ENCODE assay signal across 18 mouse cellular contexts in the genomic region with DNA sequence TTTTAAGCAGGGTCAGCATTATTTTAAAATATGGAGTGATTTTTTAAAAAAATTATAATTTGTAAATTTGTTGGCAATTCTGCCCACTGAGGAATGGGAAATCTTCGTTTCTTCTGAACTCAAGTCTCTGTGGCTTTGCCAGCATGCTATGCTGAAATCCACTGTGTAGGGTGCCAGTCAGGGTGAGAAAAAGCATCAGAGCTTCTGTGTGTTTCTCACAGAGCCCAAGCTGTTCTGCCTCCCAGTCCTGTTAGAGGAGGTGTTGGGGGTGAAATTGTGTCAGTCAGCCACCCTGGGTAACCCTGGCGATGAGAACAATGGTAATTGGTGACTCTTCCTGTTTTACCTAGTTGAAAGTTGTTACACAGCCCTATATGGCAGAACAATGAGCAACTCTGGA.
DNase-seq lines count a peak whose midpoint lies in the region; ATAC-seq lines count a peak whose summit lies in the region.
"Had no signal": no experiment of that assay in that cellular context is flagged by ENCODE, and none has a peak within 500 bp of the region (broad histone marks: within the 10 kb centered on the region; RNA-seq: fewer than 3 reads in every experiment).

No protein-coding gene starts in this region.

- H3K27me3 ChIP-seq in forebrain, embryonic 15.5 days, result no peaks in the 10 kb centered on the region
- H3K27me3 ChIP-seq in forebrain, embryonic 12.5 days, result no peaks in the 10 kb centered on the region
- H3K27me3 ChIP-seq in forebrain, embryonic 16.5 days (replicated peaks; ENCODE audit: control insufficient read depth, insufficient read depth, low read length), result no peaks in the 10 kb centered on the region
- H3K27me3 ChIP-seq: heart, embryonic 13.5 days had no signal

- no peak overlapping the region for H3K27ac ChIP-seq in forebrain, embryonic 15.5 days (replicated peaks)
- no peak overlapping the region for H3K27ac ChIP-seq in forebrain, embryonic 12.5 days
- H3K27ac ChIP-seq in forebrain, embryonic 16.5 days (ENCODE audit: low read length), result no peak overlapping the region
- H3K27ac ChIP-seq: heart, embryonic 13.5 days had no signal

- H3K4me2 ChIP-seq in forebrain, embryonic 15.5 days (replicated peaks), result no peak overlapping the region
- no peak overlapping the region for H3K4me2 ChIP-seq in forebrain, embryonic 12.5 days
- H3K4me2 ChIP-seq in forebrain, embryonic 16.5 days (ENCODE audit: low read length), result no peak overlapping the region
- H3K4me2 ChIP-seq: heart, embryonic 13.5 days had no signal

- no peaks in the 10 kb centered on the region for H3K36me3 ChIP-seq in forebrain, embryonic 15.5 days
- H3K36me3 ChIP-seq in forebrain, embryonic 12.5 days (replicated peaks), result no peaks in the 10 kb centered on the region
- no peaks in the 10 kb centered on the region for H3K36me3 ChIP-seq in forebrain, embryonic 16.5 days (ENCODE audit: control insufficient read depth, insufficient read depth)
- H3K36me3 ChIP-seq: heart, embryonic 13.5 days had no signal

- peaks cover 3% of the 10 kb centered on the region; the same call in 1 of the 2 replicates for H3K4me1 ChIP-seq in forebrain, embryonic 15.5 days
- H3K4me1 ChIP-seq in forebrain, embryonic 12.5 days, result no peaks in the 10 kb centered on the region
- no peaks in the 10 kb centered on the region for H3K4me1 ChIP-seq in forebrain, embryonic 16.5 days (replicated peaks; ENCODE audit: control insufficient read depth, insufficient read depth, low read length)
- H3K4me1 ChIP-seq: heart, embryonic 13.5 days had no signal

- no peak overlapping the region for H3K9ac ChIP-seq in forebrain, embryonic 15.5 days (replicated peaks)
- H3K9ac ChIP-seq in forebrain, embryonic 12.5 days, result no peak overlapping the region
- no peak overlapping the region for H3K9ac ChIP-seq in forebrain, embryonic 16.5 days (replicated peaks; ENCODE audit: low read depth, low read length)
- H3K9ac ChIP-seq: heart, embryonic 13.5 days had no signal

- H3K4me3 ChIP-seq in forebrain, embryonic 15.5 days, result no peak overlapping the region
- H3K4me3 ChIP-seq in forebrain, embryonic 12.5 days (replicated peaks), result no peak overlapping the region
- no peak overlapping the region for H3K4me3 ChIP-seq in forebrain, embryonic 16.5 days (replicated peaks; ENCODE audit: low read length)
- H3K4me3 ChIP-seq: heart, embryonic 13.5 days had no signal

- peak; percentile 83 for ATAC-seq in forebrain, embryonic 15.5 days (replicated peaks)
- ATAC-seq in forebrain, embryonic 12.5 days (ENCODE audit: low FRiP score), result no peak
- ATAC-seq in forebrain, embryonic 16.5 days, result peak; percentile 80
- ATAC-seq: hindbrain, embryonic 16.5 days; inflammation-experienced regulatory T-cells, adult 6 months; intestine, postnatal 0 days had no signal

- DNase-seq in right cerebral cortex, postnatal 10 days (ENCODE audit: low spot score in 2 of 2), result peak; percentile 25 to 28
- no peak for DNase-seq in right cerebral cortex, postnatal 25 days
- no peak for DNase-seq in layer of hippocampus, adult 9-10 months (ENCODE audit: low spot score)
- DNase-seq: adrenal gland, adult 2 months; adrenal gland, postnatal 25 days; cerebellum, adult 11-12 months; cerebellum, adult 9-10 months; cerebellum, postnatal 25 days; gastrocnemius, postnatal 36 days; heart, adult 11 months; heart, postnatal 36 days had no signal

- H3K9me3 ChIP-seq in forebrain, embryonic 15.5 days, result no peaks in the 10 kb centered on the region
- no peaks in the 10 kb centered on the region for H3K9me3 ChIP-seq in forebrain, embryonic 12.5 days
- no peaks in the 10 kb centered on the region for H3K9me3 ChIP-seq in forebrain, embryonic 16.5 days (ENCODE audit: control insufficient read depth, low read length)
- H3K9me3 ChIP-seq: heart, embryonic 13.5 days had no signal

- WGBS in forebrain, embryonic 15.5 days, result 55% methylated on average over 2 of the region's 2 CpGs
- 75% methylated on average over 2 of the region's 2 CpGs for WGBS in forebrain, embryonic 12.5 days
- 67% methylated on average over 2 of the region's 2 CpGs for WGBS in forebrain, embryonic 16.5 days

Comparison
In these comparisons a context has a peak if more than half of its experiments do, and no peak if none do; other contexts are left out.
1. DNase-seq: peak in right cerebral cortex, postnatal 10 days (2 of 2); none in right cerebral cortex, postnatal 25 days (single experiment) and layer of hippocampus, adult 9-10 months (single experiment).